Mouse (Mus musculus) gonadal fat pad, adult 2 months (tissue): ENCODE data around the gene Ttc9b. TPM values are rescaled to one million over a fixed set of nuclear protein-coding genes. Genes with fewer than 3 reads are reported as not detected.
"Not testable (repeated sequence)": the region's sequence is repeated elsewhere in the genome, so short reads cannot be mapped to it uniquely, and the experiment has no call there.

ENCODE experiments used
- DNase-seq: peaks from one replicate; pipeline ENCODE4 v3.0.0-alpha.2; 2012; ENCODE audit warnings: low read depth
- polyA plus RNA-seq: library from polyadenylated mRNA; depleted of rRNA; stranded (reverse); fragments of >200 nt; gene quantifications from 2 replicates; pipeline ENCODE4 v1.2.3, GENCODE M21; 2012; rRNA removed

Gene Ttc9b
- not detected in 2 replicates for polyA plus RNA-seq

DNA sequence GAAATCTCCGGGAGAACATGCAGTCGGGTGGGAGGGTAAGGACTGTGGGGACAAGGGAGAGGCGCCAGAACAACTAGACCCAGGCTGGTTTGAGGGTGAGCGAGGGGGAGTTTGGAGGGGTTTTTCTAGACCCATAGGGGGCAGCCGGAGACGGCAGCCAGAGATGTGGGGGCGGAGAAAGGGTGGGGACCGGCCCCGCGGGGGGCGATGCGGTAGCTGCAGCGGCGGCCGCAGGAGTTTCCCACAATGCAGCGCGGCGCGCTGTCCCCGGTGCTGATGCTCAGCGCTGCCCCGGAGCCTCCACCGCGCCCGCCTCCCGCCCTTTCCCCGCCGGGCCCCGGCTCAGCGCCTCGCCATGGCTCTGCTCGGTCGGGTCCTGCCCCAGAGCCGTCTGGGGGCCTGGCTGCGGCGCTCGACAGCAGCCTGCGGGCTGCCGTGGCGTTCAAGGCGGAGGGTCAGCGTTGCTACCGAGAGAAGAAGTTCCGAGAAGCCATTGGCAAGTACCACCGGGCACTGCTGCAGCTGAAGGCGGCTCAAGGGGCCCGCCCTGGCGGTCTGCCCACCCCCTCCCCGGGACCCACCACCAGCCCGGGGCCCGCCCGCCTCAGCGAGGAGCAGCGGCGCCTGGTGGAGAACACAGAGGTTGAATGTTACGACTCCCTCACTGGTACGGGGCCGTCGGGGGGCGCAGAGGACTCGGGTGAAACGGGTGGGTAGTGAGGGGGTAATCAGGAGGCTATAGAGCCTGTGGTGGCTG, at the start of gene Ttc9b:
Ttc9b (plus strand) TSS at position 235 of the 757 bp plus-strand sequence.
- no peak for DNase-seq

GRCm38 (mm10) chr7:27604661-27605348, 48.9 kb upstream of the Ttc9b start:
- DNase-seq, result no peak

DNA sequence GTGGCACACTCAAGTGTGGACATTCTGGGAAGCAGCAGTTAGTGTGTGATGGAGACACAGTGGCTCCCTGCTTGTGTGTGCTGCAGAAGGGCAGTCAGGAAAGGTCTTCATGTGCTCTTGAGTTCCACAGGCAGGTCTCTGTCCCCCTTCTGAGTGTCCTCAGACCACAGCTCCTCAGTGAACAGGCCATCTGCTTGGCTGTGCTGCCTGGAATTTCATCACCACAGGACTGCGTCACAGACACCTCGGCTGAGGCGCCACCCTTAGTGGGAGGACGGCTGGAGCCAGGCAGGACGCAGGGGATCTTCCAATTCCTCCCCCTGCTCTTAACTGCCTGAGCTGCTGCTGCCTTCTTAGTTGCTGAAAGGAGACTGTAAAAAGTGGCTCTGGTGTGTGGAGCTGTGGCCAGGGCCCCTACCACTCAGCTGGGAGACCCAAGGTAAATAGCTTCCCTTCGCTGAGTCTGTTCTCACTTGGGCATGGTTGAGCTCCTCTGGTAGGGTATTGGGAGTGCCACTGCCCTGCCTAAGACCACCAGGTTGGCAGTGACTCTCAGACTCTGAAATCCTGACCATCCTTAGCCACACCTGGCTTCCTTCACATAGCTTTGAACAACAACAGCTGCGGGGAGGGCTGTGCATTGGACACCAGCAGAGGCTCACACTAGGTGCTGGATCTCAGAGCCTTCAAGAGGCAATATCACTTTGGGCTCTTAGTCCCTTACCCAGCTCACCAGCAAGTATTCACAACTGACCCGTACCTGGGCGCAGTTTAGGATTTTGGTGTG, 48.0 kb upstream of the Ttc9b start:
- DNase-seq, result no peak

- DNase-seq, result no peak
These were observed 47.0 kb upstream of the Ttc9b start for GRCm38 (mm10) chr7:27606481-27607254.

DNA sequence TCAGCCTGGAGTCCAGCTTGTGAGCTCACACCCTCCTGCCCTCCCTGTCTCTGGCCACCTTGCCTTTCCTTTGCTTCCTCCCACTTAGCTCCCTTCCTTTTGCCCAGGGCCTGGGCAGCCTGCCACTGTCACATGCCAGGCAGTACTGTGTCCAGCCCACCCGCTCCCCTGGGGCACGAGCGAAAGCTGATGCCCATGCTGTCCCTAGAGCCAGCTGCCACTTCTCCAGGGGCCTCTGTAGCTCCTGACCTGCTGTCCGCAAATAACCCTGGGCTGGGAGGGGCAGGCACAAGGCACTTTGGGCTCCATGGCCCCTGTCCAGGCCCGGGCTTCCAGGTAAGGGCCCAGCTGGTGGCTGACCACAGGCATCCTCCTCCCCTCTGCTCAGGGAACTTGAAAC, 46.1 kb upstream of the Ttc9b start:
- no peak for DNase-seq

- DNase-seq, result no peak
These were observed 45.6 kb upstream of the Ttc9b start for GRCm38 (mm10) chr7:27608130-27608529.

- no peak for DNase-seq
These were observed 44.4 kb upstream of the Ttc9b start for GRCm38 (mm10) chr7:27609285-27609684.

GRCm38 (mm10) chr7:27609688-27610087, 44.0 kb upstream of the Ttc9b start:
- DNase-seq, result no peak

- DNase-seq, result no peak
These were observed 43.3 kb upstream of the Ttc9b start for GRCm38 (mm10) chr7:27610370-27610769.

DNA sequence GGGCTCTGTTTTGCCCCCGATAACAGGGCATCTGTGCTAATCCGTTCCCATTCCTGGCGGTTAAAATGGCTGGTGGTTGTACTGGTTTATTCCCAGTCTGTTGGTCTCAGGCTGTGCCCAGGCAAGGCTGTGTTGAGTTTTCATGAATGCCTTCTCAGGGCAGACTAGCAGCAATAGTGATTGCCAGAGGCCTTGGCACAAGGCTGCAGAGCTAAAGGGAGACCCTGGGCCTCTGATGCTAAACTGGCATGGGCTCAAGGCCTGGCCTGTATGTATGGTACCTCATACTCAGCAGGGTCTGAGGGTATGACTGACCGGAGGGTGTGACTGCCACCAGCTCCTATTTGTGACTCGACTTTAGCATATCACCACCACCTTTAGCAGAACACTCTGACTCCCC, 42.8 kb upstream of the Ttc9b start:
- no peak for DNase-seq

GRCm38 (mm10) chr7:27612940-27613339, 40.8 kb upstream of the Ttc9b start:
- no peak for DNase-seq

DNA sequence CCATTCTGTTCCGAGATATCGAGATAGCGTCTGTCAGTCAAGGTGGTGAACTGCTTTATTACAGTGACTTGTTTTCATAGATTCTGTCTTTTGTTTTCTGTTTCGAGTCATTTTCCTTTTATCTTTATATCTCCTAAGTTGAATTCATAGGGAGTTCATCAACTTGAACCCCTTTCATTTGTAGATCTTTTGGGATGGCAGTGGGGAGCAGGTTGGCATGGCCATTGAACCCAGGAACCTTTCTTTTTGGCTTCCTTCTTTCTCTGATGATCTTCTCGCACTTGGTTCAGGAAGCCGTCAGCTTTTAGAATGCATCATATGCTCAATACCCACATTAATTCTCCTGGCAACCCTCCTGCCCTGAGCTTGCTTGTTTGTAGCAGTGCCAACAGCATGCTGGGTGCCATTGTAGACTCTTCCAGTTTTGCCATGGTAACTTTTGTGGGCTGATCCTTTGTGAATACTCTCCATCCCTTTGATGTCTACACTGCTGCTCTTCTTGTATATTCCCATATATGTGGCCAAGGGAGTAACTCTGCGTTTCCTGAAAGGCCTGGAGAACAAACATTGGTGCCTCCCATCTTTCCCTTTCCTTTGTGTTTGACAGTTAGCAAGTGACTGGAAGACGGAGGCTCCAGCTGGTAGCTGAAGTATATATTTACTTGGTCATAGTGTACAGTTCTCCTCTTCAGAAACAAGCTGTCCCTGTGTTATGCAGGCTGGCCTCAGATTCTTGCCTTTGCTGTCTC, 39.8 kb upstream of the Ttc9b start:
- no peak for DNase-seq

- no peak for DNase-seq
These were observed 32.7 kb upstream of the Ttc9b start for GRCm38 (mm10) chr7:27621028-27621427.

DNA sequence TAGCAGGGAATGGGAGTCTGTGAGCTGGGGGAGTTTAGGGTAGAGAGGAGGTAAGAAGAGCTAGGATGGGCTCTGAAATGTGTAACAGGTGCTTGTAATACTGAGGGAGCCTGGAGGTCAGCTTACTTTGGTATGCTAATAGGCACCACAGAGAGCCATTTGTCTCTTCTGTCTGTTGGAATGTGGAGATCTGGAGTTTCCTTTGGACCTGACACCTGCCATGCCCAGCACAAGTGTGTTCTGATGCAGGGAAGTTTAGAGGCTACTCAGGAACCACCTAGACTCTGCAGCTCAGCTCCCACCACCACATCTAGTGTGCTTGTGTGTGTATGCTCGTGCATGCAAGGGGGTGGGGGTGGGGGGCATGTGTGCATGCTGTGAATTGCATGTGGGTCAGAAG, 31.5 kb upstream of the Ttc9b start:
- no peak for DNase-seq

- peak; percentile 40 for DNase-seq
These were observed 28.7 kb upstream of the Ttc9b start for GRCm38 (mm10) chr7:27624967-27625366.

DNA sequence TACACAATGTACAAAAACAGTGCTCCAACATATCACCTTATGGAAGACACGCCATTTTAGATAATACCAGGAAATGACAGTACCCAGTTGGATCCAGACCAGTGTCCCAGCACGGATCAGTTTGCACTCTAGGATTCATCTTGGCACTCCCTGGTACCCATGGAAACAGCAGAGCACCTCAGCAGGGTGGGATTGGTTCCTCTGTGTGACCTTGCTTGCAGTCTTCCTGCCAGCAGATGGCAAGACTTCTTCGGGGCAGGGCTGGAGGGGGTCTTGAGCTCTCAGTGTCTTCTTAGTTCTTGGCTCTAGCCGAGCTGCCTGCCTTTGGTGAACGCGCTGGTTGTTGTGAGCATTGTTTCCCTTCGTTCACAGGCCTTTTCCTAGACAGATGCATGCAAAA, 26.0 kb upstream of the Ttc9b start:
- no peak for DNase-seq

DNA sequence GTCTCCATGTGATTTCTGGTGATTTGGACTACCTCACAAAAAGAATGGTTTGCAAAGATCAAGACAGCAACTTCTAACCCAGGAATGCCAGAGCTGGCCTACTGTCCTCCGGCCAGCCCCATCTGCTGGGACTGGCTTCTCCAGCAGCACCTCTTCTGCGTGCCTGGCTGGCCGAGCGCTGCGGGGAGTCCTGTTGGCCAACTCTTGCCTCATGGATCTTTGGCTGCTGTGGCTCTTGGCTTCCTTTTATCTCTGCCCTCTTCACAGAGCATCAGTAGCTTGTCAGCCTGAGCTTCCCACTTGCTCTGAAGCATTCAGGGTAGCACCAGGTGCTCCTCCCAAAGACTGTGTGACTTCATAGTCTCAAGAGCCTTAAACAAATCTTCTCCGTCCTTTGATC, 25.5 kb upstream of the Ttc9b start:
- no peak for DNase-seq

GRCm38 (mm10) chr7:27628816-27629215, 24.9 kb upstream of the Ttc9b start:
- not testable (repeated sequence) for DNase-seq

- no peak for DNase-seq
These were observed 22.3 kb upstream of the Ttc9b start for GRCm38 (mm10) chr7:27631439-27631838.

DNA sequence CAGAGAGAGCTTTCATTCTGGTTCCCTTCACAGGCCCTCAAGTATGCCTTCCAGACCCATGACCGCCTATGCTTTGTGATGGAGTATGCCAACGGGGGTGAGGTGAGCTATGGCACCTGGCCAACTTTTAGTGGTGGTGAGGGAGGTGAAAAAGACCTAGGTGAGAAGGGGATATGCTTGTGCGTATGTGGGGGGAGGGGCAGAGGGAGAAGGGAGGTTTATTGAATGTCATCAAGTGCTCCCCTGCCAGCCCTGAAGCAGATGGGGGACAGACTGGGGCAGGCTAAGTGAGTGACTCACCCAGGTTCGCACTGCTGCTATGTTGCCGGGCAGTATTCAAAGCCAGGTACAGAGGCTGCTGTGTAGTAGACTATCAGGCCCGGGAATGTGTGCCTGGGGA, 20.5 kb upstream of the Ttc9b start:
- DNase-seq, result no peak

DNA sequence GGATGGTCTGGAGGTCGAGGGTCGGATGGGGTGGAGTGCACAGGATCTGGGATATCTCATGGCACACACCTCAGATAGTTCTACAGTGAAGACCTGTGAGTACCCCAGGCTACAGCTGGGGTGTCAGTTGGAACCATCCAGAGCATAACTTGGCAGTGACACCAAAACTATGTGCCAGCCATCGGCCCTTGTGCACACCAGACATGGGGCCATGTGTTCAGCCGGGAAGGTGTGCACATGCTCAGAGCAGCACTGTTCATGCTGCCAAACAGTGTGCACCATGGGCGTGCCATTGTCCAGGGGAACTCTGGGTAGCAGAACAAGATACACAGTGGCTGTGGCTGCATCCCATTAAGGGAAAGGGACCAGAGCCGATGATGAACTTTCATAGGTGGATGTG, 19.0 kb upstream of the Ttc9b start:
- no peak for DNase-seq
